Mouse (Mus musculus) left cerebral cortex, adult 11 months (tissue): Measurements from ENCODE around the gene Gtf2h4.

Source experiments
- DNase-seq: peaks from one replicate; pipeline ENCODE4 v3.0.0; 2022; ENCODE audit warnings: low spot score

Gene Gtf2h4

GRCm38 (mm10) chr17:35636363-35636762, 37.2 kb downstream of the Gtf2h4 start:
- DNase-seq, result peak; percentile 26

- peak; percentile 77 for DNase-seq
Observed at GRCm38 (mm10) chr17:35635699-35636111, 37.8 kb downstream of the Gtf2h4 start.

GRCm38 (mm10) chr17:35635202-35635601, 38.3 kb downstream of the Gtf2h4 start:
- DNase-seq, result no peak

- peak; percentile 58 for DNase-seq
Observed at GRCm38 (mm10) chr17:35633992-35634391, 39.5 kb downstream of the Gtf2h4 start.

- no peak for DNase-seq
Observed at GRCm38 (mm10) chr17:35626537-35626936, 47.0 kb downstream of the Gtf2h4 start, which contains the start of gene Gm9573. Gene Gm9573 (minus strand): TSS chr17:35626637.
